Mouse (Mus musculus): ENCODE results near the gene Olfr51.

DNA sequence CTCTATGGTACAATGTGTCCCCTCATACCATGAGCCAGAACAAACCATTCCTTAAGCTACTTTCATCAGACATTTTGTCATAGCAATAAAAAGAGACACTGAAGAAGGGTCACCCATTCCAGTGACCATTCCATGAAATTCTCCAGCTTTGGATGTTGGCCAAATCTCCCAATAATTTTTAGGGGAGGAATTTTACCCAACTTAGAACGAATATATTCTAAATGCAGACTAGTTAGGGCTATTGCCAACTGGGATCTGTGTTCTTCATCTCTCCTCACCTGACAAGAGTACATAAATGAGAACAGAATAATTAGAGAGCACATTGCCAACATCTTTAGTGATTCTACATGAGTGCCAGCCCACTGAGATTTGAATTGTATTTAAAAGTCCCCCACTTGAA is 10.5 kb downstream of the Olfr51 start, which contains the start of gene Olfr54:
- TF ChIP-seq CTCF (IDR thresholded peaks at IDR 0.05) (no peak), POLR2A (IDR thresholded peaks at IDR 0.05; ENCODE audit: insufficient read depth, low read depth, low read length) (no peak)
